28 mouse cellular contexts compared by ENCODE assay signal in genomic region chr6:115926416-115926815, GRCm38 (mm10). TPM values are rescaled to one million over a fixed set of nuclear protein-coding genes. Genes with fewer than 3 reads are reported as not detected.
DNase-seq lines count a peak whose midpoint lies in the region; ATAC-seq lines count a peak whose summit lies in the region.
"Had no signal": no experiment of that assay in that cellular context is flagged by ENCODE, and none has a peak within 500 bp of the region (broad histone marks: within the 10 kb centered on the region; RNA-seq: fewer than 3 reads in every experiment).

No protein-coding gene starts in this region.

- H3K27me3 ChIP-seq in midbrain, embryonic 12.5 days: no peaks in the 10 kb centered on the region; the same call in 1 of the 2 replicates
- H3K27me3 ChIP-seq in midbrain, embryonic 15.5 days (replicated peaks): no peaks in the 10 kb centered on the region
- no peaks in the 10 kb centered on the region for H3K27me3 ChIP-seq in forebrain, embryonic 12.5 days
- H3K27me3 ChIP-seq in limb, embryonic 10.5 days (ENCODE audit: low read depth, poor library complexity, severe bottlenecking): no peaks in the 10 kb centered on the region
- H3K27me3 ChIP-seq: heart, embryonic 15.5 days; Patski; stomach, embryonic 15.5 days had no signal

- no peak overlapping the region for H3K4me2 ChIP-seq in midbrain, embryonic 12.5 days (replicated peaks)
- no peak overlapping the region for H3K4me2 ChIP-seq in midbrain, embryonic 15.5 days
- H3K4me2 ChIP-seq in forebrain, embryonic 12.5 days: no peak overlapping the region
- H3K4me2 ChIP-seq: heart, embryonic 15.5 days; stomach, embryonic 15.5 days had no signal

- peaks cover 7% of the 10 kb centered on the region for H3K4me1 ChIP-seq in midbrain, embryonic 12.5 days
- peaks cover 10% of the 10 kb centered on the region for H3K4me1 ChIP-seq in midbrain, embryonic 15.5 days
- H3K4me1 ChIP-seq in forebrain, embryonic 12.5 days: peaks cover 15% of the 10 kb centered on the region
- H3K4me1 ChIP-seq in limb, embryonic 10.5 days: peaks cover 69% of the 10 kb centered on the region

- H3K4me3 ChIP-seq in midbrain, embryonic 12.5 days: no peak overlapping the region
- H3K4me3 ChIP-seq in midbrain, embryonic 15.5 days: no peak overlapping the region
- no peak overlapping the region for H3K4me3 ChIP-seq in forebrain, embryonic 12.5 days (replicated peaks)
- H3K4me3 ChIP-seq in limb, embryonic 10.5 days: no peak overlapping the region; the same call in 1 of the 2 replicates
- H3K4me3 ChIP-seq: heart, adult 2 months; heart, embryonic 15.5 days; myocyte; stomach, embryonic 15.5 days had no signal

- WGBS in midbrain, embryonic 12.5 days: 80% methylated on average over 10 of the region's 10 CpGs
- 68% methylated on average over 10 of the region's 10 CpGs for WGBS in midbrain, embryonic 15.5 days
- 56% methylated on average over 10 of the region's 10 CpGs for WGBS in forebrain, embryonic 12.5 days
- 51% methylated on average over 10 of the region's 10 CpGs for WGBS in limb, embryonic 10.5 days

- H3K9me3 ChIP-seq in midbrain, embryonic 12.5 days: no peaks in the 10 kb centered on the region
- H3K9me3 ChIP-seq in midbrain, embryonic 15.5 days: no peaks in the 10 kb centered on the region
- H3K9me3 ChIP-seq in forebrain, embryonic 12.5 days: no peaks in the 10 kb centered on the region
- no peaks in the 10 kb centered on the region for H3K9me3 ChIP-seq in limb, embryonic 10.5 days (replicated peaks)
- H3K9me3 ChIP-seq: heart, embryonic 15.5 days; stomach, embryonic 15.5 days had no signal

- ATAC-seq in midbrain, embryonic 12.5 days (ENCODE audit: low FRiP score, low read depth): no peak
- ATAC-seq in midbrain, embryonic 15.5 days (replicated peaks): no peak
- ATAC-seq in forebrain, embryonic 12.5 days (ENCODE audit: low FRiP score): no peak
- ATAC-seq: Patski had no signal

- no peak for DNase-seq in limb, embryonic 10.5 days (ENCODE audit: low spot score)
- DNase-seq in cerebellum, postnatal 14 days: no peak
- DNase-seq in left cerebral cortex, adult 11 months (ENCODE audit: low spot score): no peak
- DNase-seq in frontal cortex, postnatal 36 days (ENCODE audit: low spot score in 2 of 2): no peak
- DNase-seq: adrenal gland, adult 8-10 months; cerebellum, adult 9-10 months; gastrocnemius, postnatal 25 days; heart, adult 2 months; heart, postnatal 4 days; kidney, adult 2 months; kidney, postnatal 10 days; liver; lung, postnatal 10 days; midbrain, embryonic 14.5 days; right cerebral cortex, postnatal 25 days; thymus, adult 18-20 months; thymus, postnatal 4 days had no signal

- H3K36me3 ChIP-seq in midbrain, embryonic 12.5 days: no peaks in the 10 kb centered on the region
- H3K36me3 ChIP-seq in midbrain, embryonic 15.5 days (replicated peaks): no peaks in the 10 kb centered on the region
- H3K36me3 ChIP-seq in forebrain, embryonic 12.5 days (replicated peaks): no peaks in the 10 kb centered on the region
- H3K36me3 ChIP-seq in limb, embryonic 10.5 days: no peaks in the 10 kb centered on the region
- H3K36me3 ChIP-seq: heart, embryonic 15.5 days; stomach, embryonic 15.5 days had no signal

- H3K9ac ChIP-seq in midbrain, embryonic 12.5 days (replicated peaks): no peak overlapping the region
- H3K9ac ChIP-seq in midbrain, embryonic 15.5 days: no peak overlapping the region
- H3K9ac ChIP-seq in forebrain, embryonic 12.5 days: no peak overlapping the region
- H3K9ac ChIP-seq: heart, embryonic 15.5 days; stomach, embryonic 15.5 days had no signal

- H3K27ac ChIP-seq in midbrain, embryonic 12.5 days (replicated peaks): 0 out of 2 replicates have a peak overlapping the region, but pooled peaks have one; percentile 8
- H3K27ac ChIP-seq in midbrain, embryonic 15.5 days: no peak overlapping the region
- peak overlapping the region; percentile 74 for H3K27ac ChIP-seq in forebrain, embryonic 12.5 days
- peak overlapping the region; percentile 65 for H3K27ac ChIP-seq in limb, embryonic 10.5 days
- H3K27ac ChIP-seq: heart, adult 2 months; heart, embryonic 15.5 days; stomach, embryonic 15.5 days had no signal

RNA-seq across cellular contexts. Expression of gene Rho, which starts 5.1 kb away (rescaled TPM):
- 0.33 TPM in 1 of 2 replicates, not detected in the other for polyA plus RNA-seq in midbrain, embryonic 12.5 days (2016; fragmentation: Nextera tagmentation; extraction: Ambion mirVana)
- 0.18 and 0.49 TPM in 2 replicates for polyA plus RNA-seq in midbrain, embryonic 15.5 days (2015; fragmentation: Nextera tagmentation; extraction: Ambion mirVana)
- 0.43 TPM in 1 of 2 replicates, not detected in the other for polyA plus RNA-seq in forebrain, embryonic 12.5 days (2016; fragmentation: Nextera tagmentation; extraction: Ambion mirVana)
- polyA plus RNA-seq in limb, embryonic 10.5 days (2016; fragmentation: Nextera tagmentation; extraction: Ambion mirVana): 0.24 and 0.31 TPM in 2 replicates
- polyA plus RNA-seq: heart, embryonic 15.5 days; liver, embryonic 16.5 days had no signal

RNA-seq across cellular contexts. Expression of gene H1foo, which starts 18.3 kb away (rescaled TPM):
- polyA plus RNA-seq in midbrain, embryonic 12.5 days (2016; fragmentation: Nextera tagmentation; extraction: Ambion mirVana): not detected in 2 replicates
- polyA plus RNA-seq in midbrain, embryonic 15.5 days (2015; fragmentation: Nextera tagmentation; extraction: Ambion mirVana): not detected in 2 replicates
- not detected in 2 replicates for polyA plus RNA-seq in forebrain, embryonic 12.5 days (2016; fragmentation: Nextera tagmentation; extraction: Ambion mirVana)
- not detected in 2 replicates for polyA plus RNA-seq in limb, embryonic 10.5 days (2016; fragmentation: Nextera tagmentation; extraction: Ambion mirVana)
- polyA plus RNA-seq: C2C12; cortical plate, adult 2 months; heart, adult 2 months; heart, embryonic 15.5 days; kidney, adult 2 months; liver, embryonic 16.5 days; midbrain, embryonic 14.5 days; myocyte; Patski; spleen, adult 2 months; stomach, embryonic 15.5 days had no signal
